Mouse (Mus musculus): Measurements from ENCODE around the gene Tmprss12. TPM values are rescaled to one million over a fixed set of nuclear protein-coding genes. Genes with fewer than 3 reads are reported as not detected.
A peak's percentile ranks its signal among the peaks of the same experiment; 100 is the strongest.
"Not testable (repeated sequence)": the region's sequence is repeated elsewhere in the genome, so short reads cannot be mapped to it uniquely, and the experiment has no call there.

Tmprss12 gene
- total RNA-seq, 2 experiments from 2014 or later = not detected

DNA sequence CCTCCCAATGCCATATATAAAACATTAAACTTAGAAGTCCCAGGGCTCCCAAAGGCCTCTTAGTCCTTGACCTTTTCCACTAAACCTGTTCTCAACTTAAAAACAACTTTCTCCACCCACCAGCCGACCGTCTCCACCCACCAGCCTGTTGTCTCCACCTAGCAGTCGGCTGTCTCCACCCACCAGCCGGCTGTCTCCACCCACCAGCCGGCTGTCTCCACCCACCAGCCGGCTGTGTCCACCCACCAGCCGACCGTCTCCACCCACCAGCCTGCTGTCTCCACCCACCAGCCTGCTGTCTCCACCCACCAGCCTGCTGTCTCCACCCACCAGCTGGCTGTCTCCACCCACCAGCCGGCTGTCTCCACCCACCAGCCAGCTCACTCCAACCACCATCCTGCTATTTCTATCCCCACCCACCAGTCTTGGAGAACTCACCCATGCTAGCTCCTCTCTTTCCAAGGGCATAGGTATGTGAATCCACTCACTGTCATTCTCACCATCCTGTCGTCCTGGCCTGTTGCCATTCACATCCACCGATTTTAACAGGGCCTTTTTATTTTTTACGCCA is 43.5 kb downstream of the Tmprss12 start:
- no peak for DNase-seq (ENCODE audit: low spot score)

DNA sequence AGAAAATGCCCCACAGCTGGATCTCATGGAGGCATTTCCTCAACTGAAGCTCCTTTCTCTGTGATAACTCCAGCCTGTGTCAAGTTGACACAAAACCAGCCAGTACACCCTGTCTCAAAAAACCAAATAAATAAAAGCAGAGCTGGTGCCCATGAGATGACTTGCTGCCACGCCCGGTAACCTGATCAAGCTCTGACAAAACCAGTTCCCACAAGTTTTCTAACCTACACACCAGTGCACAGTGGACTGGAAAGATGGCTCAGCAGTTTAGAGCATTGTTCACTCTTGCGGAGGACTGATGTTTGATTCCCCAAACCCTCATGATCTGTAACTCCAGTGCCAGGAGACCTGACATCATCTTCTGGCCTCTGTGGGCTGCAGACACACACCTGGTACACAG is 44.6 kb downstream of the Tmprss12 start:
- no peak for DNase-seq (ENCODE audit: low spot score)

DNA sequence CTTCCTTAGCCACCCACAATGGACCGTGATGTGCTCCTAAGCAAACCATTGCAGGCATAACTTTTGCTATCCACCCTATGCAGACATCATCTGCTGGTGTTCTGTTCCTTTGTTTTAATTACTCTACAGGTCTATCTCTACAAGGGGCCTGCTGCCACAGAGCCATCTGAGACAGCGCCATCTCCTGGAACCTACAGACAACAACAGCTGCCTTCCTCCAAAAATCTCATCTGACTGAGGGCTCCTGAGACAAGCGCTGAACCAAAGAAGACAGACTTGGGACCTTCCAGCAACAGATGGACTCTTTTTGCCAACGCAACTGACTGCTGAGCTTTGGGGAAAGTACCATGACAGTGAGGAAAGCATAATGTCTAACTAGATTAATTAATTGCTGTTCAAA is 47.5 kb downstream of the Tmprss12 start:
- not testable (repeated sequence) for DNase-seq (ENCODE audit: low spot score)

DNA sequence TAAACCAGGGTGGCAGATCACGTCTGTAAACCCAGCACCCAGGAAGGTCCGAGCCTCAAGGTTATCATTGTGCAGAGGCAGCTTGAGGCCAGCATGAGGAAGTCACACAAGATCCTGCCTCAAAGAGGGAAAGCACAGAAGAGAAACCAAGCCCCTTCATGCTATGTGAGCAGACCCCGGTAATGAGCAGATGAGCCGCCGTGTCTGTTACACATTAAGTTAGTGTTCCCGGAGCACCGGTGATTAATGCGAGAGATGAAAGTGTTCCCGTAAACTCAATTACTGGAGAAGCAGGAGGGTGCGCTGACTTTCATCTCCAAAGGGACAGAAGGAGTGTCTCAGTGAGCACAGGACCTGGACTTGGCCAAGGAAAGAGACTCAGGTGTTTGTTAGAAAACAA is 48.7 kb downstream of the Tmprss12 start:
- not testable (repeated sequence) for DNase-seq (ENCODE audit: low spot score)

DNA sequence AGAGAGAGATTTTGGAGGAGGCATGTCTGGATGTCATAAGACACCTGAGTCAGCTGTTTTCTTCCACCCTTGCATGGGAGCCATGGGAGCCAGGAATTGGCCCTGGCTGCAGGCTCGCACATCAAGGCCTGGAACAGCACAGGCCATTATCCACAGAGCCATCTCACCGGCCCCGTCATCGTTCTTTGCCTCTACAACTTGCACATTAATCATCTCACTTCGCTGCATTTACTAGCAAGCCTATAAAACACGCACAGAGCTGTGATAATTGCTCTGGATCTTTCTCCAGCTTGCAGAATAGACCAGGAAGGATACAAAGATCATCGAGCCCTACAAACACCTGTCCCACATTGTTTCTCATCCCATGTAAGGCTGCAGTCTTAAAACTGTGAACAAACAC is 50.1 kb downstream of the Tmprss12 start:
- DNase-seq (ENCODE audit: low spot score) = no peak

DNA sequence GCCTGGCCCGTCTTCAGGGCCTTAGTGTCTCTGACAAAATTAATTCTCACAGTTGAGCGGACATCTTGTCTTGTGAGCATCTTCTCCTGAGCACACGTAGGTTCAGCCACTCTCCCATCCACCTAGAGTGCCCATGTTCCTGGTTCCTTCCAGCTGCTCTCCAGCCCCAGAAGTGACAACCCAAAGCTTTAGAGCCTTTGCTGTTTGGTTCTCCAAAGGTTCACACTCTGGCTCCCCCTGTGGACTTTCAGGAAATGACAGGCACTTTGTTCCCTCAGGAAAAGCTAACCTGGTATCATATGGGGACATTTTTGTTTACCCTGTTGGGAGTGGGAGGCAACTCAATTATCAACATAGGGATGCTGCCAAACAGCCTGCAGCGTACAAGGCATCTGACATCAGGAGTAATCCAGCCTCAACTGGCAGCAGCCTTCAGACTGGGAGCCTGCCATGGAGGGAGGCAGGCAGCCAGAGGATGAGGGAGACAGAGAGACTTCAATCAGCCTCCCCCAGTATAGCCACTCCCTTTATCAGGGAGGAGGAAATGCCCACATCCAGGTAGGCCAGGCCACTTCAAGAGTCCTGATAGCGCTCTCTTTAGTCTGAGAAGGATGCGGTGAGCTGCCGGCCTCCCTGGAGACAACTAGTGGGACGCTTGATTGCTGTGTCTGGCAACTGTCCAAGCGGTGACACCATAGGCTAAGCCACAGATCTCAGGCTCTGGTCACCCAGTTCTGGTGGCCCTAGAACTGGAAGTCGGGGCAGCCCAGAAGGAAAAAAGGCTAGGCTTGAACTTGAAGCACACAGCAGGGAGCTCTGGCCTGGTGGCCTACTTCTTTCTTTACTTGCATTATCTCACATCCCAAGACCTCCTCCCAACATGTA is 51.7 kb downstream of the Tmprss12 start:
- DNase-seq (ENCODE audit: low spot score) = not testable (repeated sequence)

DNA sequence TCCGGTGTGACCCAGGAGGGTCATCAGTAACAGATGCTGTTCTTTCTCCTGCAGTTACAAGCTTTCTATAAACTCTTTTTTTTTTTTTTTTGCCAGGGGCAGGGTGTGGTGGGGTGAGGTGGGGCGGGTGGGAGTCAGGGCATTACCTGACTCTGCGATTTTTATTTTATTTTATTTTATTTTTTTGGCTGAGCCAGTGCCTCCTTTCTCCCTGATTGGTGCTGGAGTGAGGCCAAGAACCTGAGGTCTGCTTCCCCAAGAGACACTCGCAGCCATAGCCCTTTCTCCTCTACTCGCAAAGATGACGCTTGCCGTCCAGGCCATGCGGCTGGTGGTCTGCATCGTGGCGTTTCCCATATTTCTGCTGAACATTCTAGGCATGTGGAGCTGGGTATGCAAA is 54.0 kb downstream of the Tmprss12 start, which contains the start of gene Mettl7a3:
Gene Mettl7a3 (plus strand): TSS at position 301 of the 400 bp plus-strand sequence.
- no peak for DNase-seq (ENCODE audit: low spot score)

DNA sequence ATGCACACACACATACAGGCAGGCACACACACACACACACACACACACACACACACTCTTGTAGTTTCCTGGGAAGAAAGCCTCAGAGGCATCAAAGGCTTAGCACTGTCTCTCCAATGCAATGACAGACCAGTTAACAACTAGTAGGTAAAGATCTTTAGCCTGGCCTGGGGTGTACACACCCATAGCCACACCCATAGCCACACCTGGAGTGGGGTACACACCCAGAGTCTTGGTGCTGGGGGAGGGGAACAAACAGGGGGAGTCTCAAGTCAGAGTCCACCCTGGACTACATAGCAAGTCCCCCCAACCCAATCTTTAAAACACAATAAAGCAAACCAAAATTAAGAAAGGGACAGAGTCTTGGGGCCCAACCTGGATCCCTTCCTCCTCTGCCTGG is 56.7 kb downstream of the Tmprss12 start:
- not testable (repeated sequence) for DNase-seq (ENCODE audit: low spot score)

DNA sequence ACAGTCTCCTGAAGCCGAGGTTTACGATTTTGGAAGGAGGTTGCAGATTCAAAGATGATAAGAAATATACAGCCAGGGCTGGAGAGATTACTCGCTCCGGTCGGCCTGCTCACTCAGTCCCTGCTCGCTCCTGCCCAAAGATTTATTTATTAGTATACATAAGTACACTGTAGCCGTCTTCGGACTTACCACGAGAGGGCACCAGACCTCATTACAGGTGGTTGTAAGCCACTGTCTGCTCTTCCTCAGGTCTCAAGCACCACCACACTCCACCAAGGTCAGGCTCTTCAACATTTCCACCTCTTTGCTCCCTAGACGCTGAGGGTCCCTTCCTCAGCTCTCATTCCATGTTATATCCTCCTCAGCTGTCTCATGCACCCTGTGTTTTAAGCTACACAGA is 57.2 kb downstream of the Tmprss12 start:
- peak; percentile 75 for DNase-seq (ENCODE audit: low spot score)

DNA sequence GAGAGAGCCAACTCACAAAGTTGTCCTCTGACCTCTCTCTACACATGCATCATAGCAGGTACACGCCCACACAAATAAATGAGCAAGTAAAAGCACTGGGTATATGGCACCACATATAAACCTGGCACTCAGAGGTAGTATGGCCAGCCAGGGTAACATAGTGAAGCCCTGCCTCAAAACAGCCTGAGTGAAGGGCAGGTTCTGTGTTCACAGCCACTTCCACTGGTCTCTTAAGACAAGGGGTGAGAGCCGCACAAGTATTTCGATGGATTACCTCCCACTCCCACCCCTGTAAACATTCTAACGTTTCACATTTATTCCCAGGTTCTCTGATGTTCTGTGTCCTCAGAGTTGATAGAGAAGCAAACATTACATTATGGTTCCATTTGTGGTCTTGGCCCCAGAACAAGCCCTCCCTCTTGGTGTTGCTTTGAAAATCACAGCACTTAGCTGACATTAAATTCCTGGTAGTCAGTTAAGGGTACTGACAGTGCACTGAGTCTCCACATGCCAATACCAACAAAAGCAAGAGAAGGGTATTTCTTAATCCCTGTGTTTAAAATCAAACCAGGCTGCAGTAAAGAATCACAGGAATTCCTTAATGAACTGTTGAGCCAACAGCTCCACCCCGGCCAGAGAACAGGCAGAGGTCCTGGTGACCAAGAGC is 60.8 kb downstream of the Tmprss12 start:
- not testable (repeated sequence) for DNase-seq (ENCODE audit: low spot score)

Other genes with a start within 250 kb of the Tmprss12 start
- 1 to 10 TPM; 5.3 to 5.7 TPM for gene Dip2b, start 242.2 kb upstream of the Tmprss12 start, total RNA-seq (2021)
- gene Atf1, start 53.0 kb upstream of the Tmprss12 start, total RNA-seq (2021) = 10 to 100 TPM; 44.2 to 57.7 TPM
- gene Mettl7a1, start 23.3 kb downstream of the Tmprss12 start, total RNA-seq (2021) = 10 to 100 TPM; 33.7 to 34.4 TPM
- gene Mettl7a3, start 54.1 kb downstream of the Tmprss12 start, total RNA-seq (2021) = under 1 TPM; 0.17 to 0.41 TPM
- not detected for gene Methig1, start 72.3 kb downstream of the Tmprss12 start, total RNA-seq (2021)
- gene Mettl7a2, start 72.4 kb downstream of the Tmprss12 start, total RNA-seq (2021) = under 1 TPM; 0.43 to 0.68 TPM
- not detected for gene Higd1c, start 83.7 kb downstream of the Tmprss12 start, total RNA-seq (2021)
- under 1 TPM in 1 of 2 experiments, not detected in 1; 0.09 TPM for gene Gm5475, start 141.3 kb downstream of the Tmprss12 start, total RNA-seq (2021)
- gene Slc11a2, start 144.2 kb downstream of the Tmprss12 start, total RNA-seq (2021) = 10 to 100 TPM; 34.5 to 40.0 TPM
- gene Letmd1, start 188.2 kb downstream of the Tmprss12 start, total RNA-seq (2021) = 1 to 10 TPM; 6.7 to 7.5 TPM
- gene Csrnp2, start 214.7 kb downstream of the Tmprss12 start, total RNA-seq (2021) = 1 to 10 TPM; 3.2 to 3.7 TPM

Data from gastrocnemius, adult 18-20 months (tissue).